Mouse (Mus musculus): Measurements from ENCODE around the gene Cd93.
A peak's percentile ranks its signal among the peaks of the same experiment; 100 is the strongest.

Gene Cd93

GRCm38 (mm10) chr2:148442172-148442571 lies 1.2 kb downstream of the Cd93 start:
- DNase-seq (ENCODE audit: low spot score in 2 of 2): peak in 1 of 2 experiments; percentile 8

- no peak for DNase-seq (ENCODE audit: low spot score in 2 of 2)
These were observed 1.9 kb downstream of the Cd93 start for GRCm38 (mm10) chr2:148441421-148441820.

- DNase-seq (ENCODE audit: low spot score in 2 of 2): no peak
These were observed 3.6 kb downstream of the Cd93 start for GRCm38 (mm10) chr2:148439691-148440276.

- no peak for DNase-seq (ENCODE audit: low spot score in 2 of 2)
These were observed 7.1 kb downstream of the Cd93 start for GRCm38 (mm10) chr2:148436285-148436684.

- no peak for DNase-seq (ENCODE audit: low spot score in 2 of 2)
These were observed 11.0 kb downstream of the Cd93 start for GRCm38 (mm10) chr2:148432346-148432745.

- DNase-seq (ENCODE audit: low spot score in 2 of 2): no peak
These were observed 12.4 kb downstream of the Cd93 start for GRCm38 (mm10) chr2:148430941-148431340.

- no peak for DNase-seq (ENCODE audit: low spot score in 2 of 2)
These were observed 14.3 kb downstream of the Cd93 start for GRCm38 (mm10) chr2:148429001-148429505.

- DNase-seq (ENCODE audit: low spot score in 2 of 2): no peak
These were observed 14.8 kb downstream of the Cd93 start for GRCm38 (mm10) chr2:148428523-148428922.

GRCm38 (mm10) chr2:148427553-148427952 lies 15.8 kb downstream of the Cd93 start:
- DNase-seq (ENCODE audit: low spot score in 2 of 2): no peak

GRCm38 (mm10) chr2:148425709-148426382 lies 17.5 kb downstream of the Cd93 start:
- no peak for DNase-seq (ENCODE audit: low spot score in 2 of 2)

- no peak for DNase-seq (ENCODE audit: low spot score in 2 of 2)
These were observed 21.7 kb downstream of the Cd93 start for GRCm38 (mm10) chr2:148421706-148422105.

- no peak for DNase-seq (ENCODE audit: low spot score in 2 of 2)
These were observed 22.3 kb downstream of the Cd93 start for GRCm38 (mm10) chr2:148421112-148421511.

GRCm38 (mm10) chr2:148419776-148420175 lies 23.6 kb downstream of the Cd93 start:
- no peak for DNase-seq (ENCODE audit: low spot score in 2 of 2)

- DNase-seq (ENCODE audit: low spot score in 2 of 2): no peak
These were observed 24.2 kb downstream of the Cd93 start for GRCm38 (mm10) chr2:148419151-148419550.

- no peak for DNase-seq (ENCODE audit: low spot score in 2 of 2)
These were observed 33.5 kb downstream of the Cd93 start for GRCm38 (mm10) chr2:148409821-148410220.

- DNase-seq (ENCODE audit: low spot score in 2 of 2): peak; percentile 59 to 78
These were observed 34.2 kb downstream of the Cd93 start for GRCm38 (mm10) chr2:148409141-148409540.

- no peak for DNase-seq (ENCODE audit: low spot score in 2 of 2)
These were observed 34.6 kb downstream of the Cd93 start for GRCm38 (mm10) chr2:148408761-148409120.

GRCm38 (mm10) chr2:148407870-148408760 lies 35.2 kb downstream of the Cd93 start, which contains the start of gene Thbd:
Gene Thbd (minus strand): TSS chr2:148408188.
- peak; percentile 22 to 35 for DNase-seq (ENCODE audit: low spot score in 2 of 2)

- DNase-seq (ENCODE audit: low spot score in 2 of 2): peak in 1 of 2 experiments; percentile 28
These were observed 36.1 kb downstream of the Cd93 start for GRCm38 (mm10) chr2:148406971-148407869.

- DNase-seq (ENCODE audit: low spot score in 2 of 2): peak; percentile 37 to 54
These were observed 37.0 kb downstream of the Cd93 start for GRCm38 (mm10) chr2:148406160-148406970.
